Mouse (Mus musculus) limb, embryonic 14.5 days (tissue): Measurements from ENCODE around the gene 3110082I17Rik. TPM values are rescaled to one million over a fixed set of nuclear protein-coding genes. Genes with fewer than 3 reads are reported as not detected.

ENCODE experiments used
- ATAC-seq: fragments of 200-750 bp; cut with Nextera tagmentation; 2 replicates; pipeline ENCODE4 v1.8.0; 2017; ENCODE audit warnings: low read depth, moderate number of reproducible peaks, moderate TSS enrichment; ENCODE audit not compliant: low FRiP score
- DNase-seq: peaks from one replicate; pipeline ENCODE4 v3.0.0-alpha.2; 2015; ENCODE audit warnings: low spot score
- H3K27ac ChIP-seq: fragments of 300-500 bp; sonication (generic); replicated peaks from 2 replicates; pipeline ENCODE4 v1.5.1; 2014; ENCODE audit warnings: low read depth, mild to moderate bottlenecking, low read length, moderate library complexity, mixed read lengths
- H3K27me3 ChIP-seq: fragments of 300-500 bp; sonication (generic); 2 replicates; pipeline ENCODE4 v1.6.1; 2014; ENCODE audit warnings: low read length, mixed read lengths; ENCODE audit not compliant: control insufficient read depth, insufficient read depth
- H3K36me3 ChIP-seq: fragments of 300-500 bp; sonication (generic); 2 replicates; pipeline ENCODE4 v1.6.1; 2014; ENCODE audit warnings: mild to moderate bottlenecking, low read length, moderate library complexity, mixed read lengths; ENCODE audit not compliant: control insufficient read depth, insufficient read depth
- H3K4me1 ChIP-seq: fragments of 300-500 bp; sonication (generic); 2 replicates; pipeline ENCODE4 v1.6.1; 2014; ENCODE audit warnings: antibody characterized with exemption, low read length, mixed read lengths; ENCODE audit not compliant: control insufficient read depth, insufficient read depth
- H3K4me2 ChIP-seq: fragments of 300-500 bp; sonication (generic); replicated peaks from 2 replicates; pipeline ENCODE4 v1.6.1; 2014; ENCODE audit warnings: low read depth, mild to moderate bottlenecking, low read length, moderate library complexity; ENCODE audit not compliant: severe bottlenecking
- H3K4me3 ChIP-seq: fragments of 300-500 bp; sonication (generic); replicated peaks from 2 replicates; pipeline ENCODE4 v1.5.1; 2014; ENCODE audit warnings: low read length
- H3K9ac ChIP-seq: fragments of 300-500 bp; sonication (generic); 2 replicates; pipeline ENCODE4 v1.6.1; 2014; ENCODE audit warnings: mild to moderate bottlenecking, low read depth, low read length, moderate library complexity; ENCODE audit not compliant: severe bottlenecking
- H3K9me3 ChIP-seq: fragments of 300-500 bp; sonication (generic); 2 replicates; pipeline ENCODE4 v1.6.1; 2016; ENCODE audit warnings: low read length; ENCODE audit not compliant: control insufficient read depth
- POLR2A ChIP-seq: fragments of 200-500 bp; IDR thresholded peaks from 2 replicates; pipeline ENCODE4 v1.8.0; 2012; ENCODE audit warnings: inconsistent platforms, mild to moderate bottlenecking, moderate library complexity, borderline replicate concordance; ENCODE audit not compliant: insufficient read depth, insufficient read length; ENCODE audit errors: extremely low read depth
- whole genome bisulfite sequencing: fragments of 180-500 bp; shearing (Covaris S2); extraction: QIAGEN DNeasy Blood & Tissue Kit; methylation state at CpG from one replicate; pipeline ENCODE4 v1.1.7; 2014; 5-methylcytosine and 5-hydroxymethylcytosine counted together
- polyA plus RNA-seq, 2 experiments: library from polyadenylated mRNA; depleted of rRNA in 1 of 2; stranded (reverse) in 1 of 2; unstranded in 1 of 2; fragments of >200 nt; fragmentation: Nextera tagmentation in 1 of 2; extraction: Ambion mirVana in 1 of 2; gene quantifications; 2 replicates each; pipeline versions ENCODE4 v1.2.1 to v1.2.3; 2012 to 2014

The 3110082I17Rik gene
- polyA plus RNA-seq, 2 experiments = 23.2 to 27.9 TPM

- Histone ChIP-seq H3K4me2 (no peak overlapping the region), H3K4me1 (peaks cover 11% of the 10 kb centered on the region; the same call in 1 of the 2 replicates), H3K9ac (no peak overlapping the region), H3K4me3 (no peak overlapping the region), H3K27me3 (no peaks in the 10 kb centered on the region), H3K27ac (no peak overlapping the region), H3K36me3 (peaks cover 6% of the 10 kb centered on the region), H3K9me3 (no peaks in the 10 kb centered on the region)
- no peak for TF ChIP-seq POLR2A
- DNase-seq (no peak), ATAC-seq (no peak)
- 70% methylated on average over 7 of the region's 7 CpGs for WGBS
Observed at GRCm38 (mm10) chr5:139363858-139364257, 96.5 kb downstream of the 3110082I17Rik start.

GRCm38 (mm10) chr5:139359244-139359643 is 101.1 kb downstream of the 3110082I17Rik start:
- Histone ChIP-seq H3K9me3 (no peaks in the 10 kb centered on the region), H3K9ac (no peak overlapping the region), H3K27ac (no peak overlapping the region), H3K4me3 (no peak overlapping the region), H3K27me3 (no peaks in the 10 kb centered on the region), H3K4me2 (no peak overlapping the region), H3K4me1 (no peaks in the 10 kb centered on the region; the same call in 1 of the 2 replicates), H3K36me3 (peaks cover 6% of the 10 kb centered on the region)
- no peak for ATAC-seq
- no peak for DNase-seq
- WGBS = 86% methylated on average over 5 of the region's 5 CpGs
- TF ChIP-seq POLR2A = no peak

- TF ChIP-seq POLR2A = no peak
- 79% methylated on average over 2 of the region's 2 CpGs for WGBS
- Histone ChIP-seq H3K27ac (no peak overlapping the region), H3K4me3 (no peak overlapping the region), H3K4me1 (no peaks in the 10 kb centered on the region), H3K9ac (no peak overlapping the region), H3K36me3 (peaks cover 6% of the 10 kb centered on the region), H3K4me2 (no peak overlapping the region), H3K9me3 (no peaks in the 10 kb centered on the region), H3K27me3 (no peaks in the 10 kb centered on the region)
- no peak for DNase-seq
- ATAC-seq = no peak; the same call in 1 of the 2 replicates
Observed at GRCm38 (mm10) chr5:139358653-139359052, 101.7 kb downstream of the 3110082I17Rik start.

- H3K4me3 ChIP-seq = no peak overlapping the region
- no peak for TF ChIP-seq POLR2A
- H3K9ac ChIP-seq = no peak overlapping the region
- no peaks in the 10 kb centered on the region for H3K27me3 ChIP-seq
- no peak overlapping the region for H3K4me2 ChIP-seq
- WGBS = 35% methylated on average over 19 of the region's 19 CpGs
- ATAC-seq (no peak), DNase-seq (no peak)
- no peaks in the 10 kb centered on the region for H3K36me3 ChIP-seq
- H3K27ac ChIP-seq = no peak overlapping the region
- H3K4me1 ChIP-seq = peaks cover 10% of the 10 kb centered on the region
- no peaks in the 10 kb centered on the region for H3K9me3 ChIP-seq
Observed at GRCm38 (mm10) chr5:139355235-139355772, 105.0 kb downstream of the 3110082I17Rik start.

GRCm38 (mm10) chr5:139353946-139354345 is 106.4 kb downstream of the 3110082I17Rik start:
- no peak for ATAC-seq
- no peak overlapping the region for H3K9ac ChIP-seq
- no peak for TF ChIP-seq POLR2A

More at GRCm38 (mm10) chr5:139353946-139354345, 106.4 kb downstream of the 3110082I17Rik start:
- no peak overlapping the region for H3K4me2 ChIP-seq
- no peak overlapping the region for H3K4me3 ChIP-seq
- no peak overlapping the region for H3K27ac ChIP-seq
- no peaks in the 10 kb centered on the region for H3K27me3 ChIP-seq
- 84% methylated on average over 11 of the region's 11 CpGs for WGBS
- no peak for DNase-seq
- no peaks in the 10 kb centered on the region for H3K9me3 ChIP-seq
- no peaks in the 10 kb centered on the region for H3K36me3 ChIP-seq
- peaks cover 10% of the 10 kb centered on the region for H3K4me1 ChIP-seq
